Mouse (Mus musculus): ENCODE data around the gene Slc25a15. TPM values are rescaled to one million over a fixed set of nuclear protein-coding genes. Genes with fewer than 3 reads are reported as not detected.

The Slc25a15 gene
- 7.3 TPM for polyA plus RNA-seq (2017; shearing (Covaris generic))

DNA sequence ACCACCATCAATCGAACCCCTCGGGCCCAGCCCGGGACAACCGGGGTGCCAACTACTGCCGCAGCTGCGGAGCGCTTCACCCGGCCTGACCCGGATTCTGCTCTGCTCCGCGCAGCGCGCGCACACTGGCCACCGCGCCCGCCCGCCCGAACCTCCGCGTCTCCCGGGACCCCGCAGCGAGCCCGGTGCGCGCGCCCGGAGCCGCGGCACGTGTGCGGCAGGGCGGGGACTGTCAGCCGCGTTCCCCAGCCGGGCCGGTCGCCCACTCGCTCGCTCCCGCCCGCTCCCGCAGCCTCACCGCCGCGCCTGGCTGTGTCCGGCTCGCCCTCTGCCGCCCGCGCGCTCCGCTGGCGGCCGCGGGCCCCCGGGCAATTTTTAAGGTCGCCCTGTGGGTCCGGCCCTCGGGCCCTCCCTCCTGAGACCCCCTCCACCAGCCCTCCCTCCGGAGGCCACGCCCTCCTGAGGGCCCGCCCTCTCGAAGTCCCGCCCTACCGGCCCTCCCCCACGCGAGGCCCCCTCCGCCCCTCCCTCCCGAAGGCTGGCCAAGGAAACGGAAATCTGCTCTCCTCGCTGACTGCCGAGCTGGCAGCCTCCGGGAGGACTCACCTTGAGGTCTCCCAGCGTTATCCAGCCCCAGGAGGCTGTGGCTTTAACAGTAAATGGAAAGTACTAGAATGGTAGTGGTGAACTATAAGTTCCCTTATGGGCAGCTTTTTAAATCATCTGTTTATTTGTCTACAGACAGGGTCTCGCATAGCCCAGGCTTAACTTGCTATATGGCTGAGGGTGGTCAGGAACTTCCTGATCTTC lies at the start of gene Slc25a15:
Gene Slc25a15 (minus strand): TSS at position 456 of the 810 bp plus-strand sequence.

DNA sequence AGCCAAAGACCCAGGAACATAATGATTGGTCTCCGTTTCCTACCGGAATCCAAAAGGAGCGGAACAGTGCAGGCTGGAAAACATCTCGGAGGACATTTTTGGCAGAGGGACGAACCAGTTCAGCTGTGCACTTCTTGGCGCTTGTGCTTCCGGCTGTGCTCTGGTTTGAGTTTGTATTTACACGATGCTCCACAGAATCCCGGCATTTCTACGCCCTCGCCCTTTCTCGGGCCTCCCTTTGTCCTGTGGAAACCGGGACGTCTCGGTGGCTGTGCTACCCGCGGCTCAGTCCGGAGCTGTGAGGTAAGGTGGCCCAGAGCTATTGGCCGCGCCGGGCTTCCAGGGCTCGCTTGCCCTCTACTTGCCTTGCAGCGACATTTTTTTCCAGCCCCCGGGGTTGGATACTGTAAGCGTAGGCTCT lies 12.9 kb upstream of the Slc25a15 start, which contains the start of gene Mrps31:
Gene Mrps31 (plus strand): TSS at position 80 of the 421 bp plus-strand sequence.

Other genes starting within 250 kb of the Slc25a15 start
- 10.5 TPM for gene Nek3, start 232.2 kb downstream of the Slc25a15 start, polyA plus RNA-seq (2017; shearing (Covaris generic))
- gene Ckap2, start 212.8 kb downstream of the Slc25a15 start, polyA plus RNA-seq (2017; shearing (Covaris generic)) = 4.4 TPM
- gene Vps36, start 205.8 kb downstream of the Slc25a15 start, polyA plus RNA-seq (2017; shearing (Covaris generic)) = 45.3 TPM
- gene Thsd1, start 171.3 kb downstream of the Slc25a15 start, polyA plus RNA-seq (2017; shearing (Covaris generic)) = 0.16 TPM
- not detected for gene Tpte, start 115.2 kb downstream of the Slc25a15 start, polyA plus RNA-seq (2017; shearing (Covaris generic))
- gene Mrps31, start 12.8 kb upstream of the Slc25a15 start, polyA plus RNA-seq (2017; shearing (Covaris generic)) = 26.7 TPM

Data from activated CD4-positive, CD25-positive, alpha-beta regulatory T cell, adult 9 weeks (primary cell).